Mouse (Mus musculus) hindbrain, embryonic 14.5 days (tissue): ENCODE results near the gene Fermt2. TPM values are rescaled to one million over a fixed set of nuclear protein-coding genes. Genes with fewer than 3 reads are reported as not detected.

Source experiments
- ATAC-seq: fragments of 200-750 bp; cut with Nextera tagmentation; 2 replicates; pipeline ENCODE4 v1.8.0; 2017; ENCODE audit warnings: moderate number of reproducible peaks, mild to moderate bottlenecking, moderate TSS enrichment, moderate library complexity; ENCODE audit not compliant: low FRiP score
- DNase-seq: peaks from one replicate; pipeline ENCODE4 v3.0.0-alpha.2; 2015; ENCODE audit warnings: low spot score
- H3K27ac ChIP-seq: fragments of 300-500 bp; sonication (generic); 2 replicates; pipeline ENCODE4 v1.5.1; 2014; ENCODE audit warnings: mild to moderate bottlenecking, moderate library complexity
- H3K27me3 ChIP-seq: fragments of 300-500 bp; sonication (generic); 2 replicates; pipeline ENCODE4 v1.6.1; 2014; ENCODE audit warnings: mild to moderate bottlenecking, low read length, mixed read lengths; ENCODE audit not compliant: control insufficient read depth, insufficient read depth
- H3K36me3 ChIP-seq: fragments of 300-500 bp; sonication (generic); replicated peaks from 2 replicates; pipeline ENCODE4 v1.6.1; 2014; ENCODE audit not compliant: control insufficient read depth, insufficient read depth
- H3K4me1 ChIP-seq: fragments of 300-500 bp; sonication (generic); replicated peaks from 2 replicates; pipeline ENCODE4 v1.6.1; 2014; ENCODE audit warnings: antibody characterized with exemption, low read length, mixed read lengths; ENCODE audit not compliant: control insufficient read depth, insufficient read depth
- H3K4me2 ChIP-seq: fragments of 300-500 bp; sonication (generic); replicated peaks from 2 replicates; pipeline ENCODE4 v1.6.1; 2014; ENCODE audit warnings: mild to moderate bottlenecking, moderate library complexity
- H3K4me3 ChIP-seq: fragments of 300-500 bp; sonication (generic); replicated peaks from 2 replicates; pipeline ENCODE4 v1.5.1; 2014; ENCODE audit warnings: mild to moderate bottlenecking, low read length
- H3K9ac ChIP-seq: fragments of 300-500 bp; sonication (generic); 2 replicates; pipeline ENCODE4 v1.6.1; 2014
- H3K9me3 ChIP-seq: fragments of 300-500 bp; sonication (generic); 2 replicates; pipeline ENCODE4 v1.6.1; 2016; ENCODE audit warnings: low read length; ENCODE audit not compliant: control insufficient read depth
- WGBS: fragments of 180-500 bp; shearing (Covaris S2); extraction: QIAGEN DNeasy Blood & Tissue Kit; methylation state at CpG from one replicate; pipeline ENCODE4 v1.1.7; 2014; 5-methylcytosine and 5-hydroxymethylcytosine counted together
- polyA plus RNA-seq: library from polyadenylated mRNA; unstranded; fragments of >200 nt; fragmentation: Nextera tagmentation; extraction: Ambion mirVana; gene quantifications from 2 replicates; pipeline ENCODE4 v1.2.1, GENCODE M21; 2014

Fermt2 gene
- polyA plus RNA-seq, 1 experiment from 2014 or later, result 63.9 TPM

DNA sequence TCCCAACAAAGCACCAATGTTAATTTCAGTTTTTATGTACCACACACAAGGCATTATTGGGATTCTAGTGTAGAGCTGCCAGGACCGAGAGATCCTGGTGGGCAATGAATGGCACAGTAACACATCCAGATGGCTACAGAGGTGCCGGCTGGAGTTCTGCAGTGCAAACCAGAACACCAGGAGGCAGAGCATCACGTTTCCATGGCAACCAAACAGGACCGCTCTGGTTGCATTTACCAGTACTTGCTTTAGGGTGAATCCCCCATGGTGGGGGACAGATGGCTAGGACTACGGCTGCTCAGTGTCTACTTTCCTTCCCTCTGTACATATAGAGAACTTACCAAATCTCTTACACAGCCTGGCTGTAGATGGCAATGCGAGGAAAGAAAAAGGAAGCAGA is 67.5 kb downstream of the Fermt2 start:
- Histone ChIP-seq H3K27me3 (no peaks in the 10 kb centered on the region), H3K4me3 (no peak overlapping the region), H3K4me2 (0 out of 2 replicates have a peak overlapping the region, but pooled peaks have one; percentile 8), H3K9me3 (no peaks in the 10 kb centered on the region), H3K4me1 (peaks cover 17% of the 10 kb centered on the region), H3K36me3 (peaks cover 67% of the 10 kb centered on the region), H3K9ac (no peak overlapping the region), H3K27ac (peak overlapping the region; percentile 82)
- ATAC-seq (peak; percentile 88), DNase-seq (peak; percentile 78)
- WGBS, result 10% methylated on average over 6 of the region's 6 CpGs

DNA sequence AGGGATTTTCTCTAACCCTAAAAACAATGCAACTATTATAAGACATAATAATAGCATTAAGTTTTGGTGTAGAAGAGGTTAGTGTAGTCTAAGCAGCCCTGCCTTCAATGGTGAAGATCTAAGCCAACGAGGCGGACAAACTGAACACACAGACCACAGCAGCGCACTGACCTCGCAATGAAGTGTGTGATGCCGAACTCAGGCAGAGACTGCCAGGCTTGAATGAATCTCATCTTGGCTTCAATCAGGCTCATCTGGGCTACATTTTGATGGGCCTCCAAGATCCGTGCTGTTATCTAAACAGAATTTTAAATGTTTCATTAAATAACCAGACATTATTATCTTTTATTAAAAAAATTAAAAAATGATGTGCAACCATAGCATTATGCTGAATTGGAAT is 68.0 kb downstream of the Fermt2 start:
- no peak overlapping the region for H3K4me3 ChIP-seq
- 0 out of 2 replicates have a peak, but pooled peaks have one; percentile 17 for ATAC-seq
- H3K4me1 ChIP-seq, result peaks cover 17% of the 10 kb centered on the region
- DNase-seq, result no peak
- peaks cover 63% of the 10 kb centered on the region for H3K36me3 ChIP-seq
- H3K9me3 ChIP-seq, result no peaks in the 10 kb centered on the region
- WGBS, result 77% methylated on average over 6 of the region's 6 CpGs
- H3K9ac ChIP-seq, result no peak overlapping the region
- H3K27ac ChIP-seq, result peak overlapping the region; percentile 82; the same call in 1 of the 2 replicates
- H3K4me2 ChIP-seq, result no peak overlapping the region
- H3K27me3 ChIP-seq, result no peaks in the 10 kb centered on the region

GRCm38 (mm10) chr14:45460491-45460890 is 69.4 kb downstream of the Fermt2 start:
- no peak for ATAC-seq
- no peaks in the 10 kb centered on the region for H3K9me3 ChIP-seq
- WGBS, result 95% methylated on average over 10 of the region's 10 CpGs
- peaks cover 52% of the 10 kb centered on the region for H3K36me3 ChIP-seq
- H3K4me2 ChIP-seq, result no peak overlapping the region
- no peak overlapping the region for H3K4me3 ChIP-seq
- no peak overlapping the region for H3K9ac ChIP-seq
- peaks cover 27% of the 10 kb centered on the region for H3K4me1 ChIP-seq
- H3K27me3 ChIP-seq, result no peaks in the 10 kb centered on the region
- H3K27ac ChIP-seq, result no peak overlapping the region
- DNase-seq, result no peak

DNA sequence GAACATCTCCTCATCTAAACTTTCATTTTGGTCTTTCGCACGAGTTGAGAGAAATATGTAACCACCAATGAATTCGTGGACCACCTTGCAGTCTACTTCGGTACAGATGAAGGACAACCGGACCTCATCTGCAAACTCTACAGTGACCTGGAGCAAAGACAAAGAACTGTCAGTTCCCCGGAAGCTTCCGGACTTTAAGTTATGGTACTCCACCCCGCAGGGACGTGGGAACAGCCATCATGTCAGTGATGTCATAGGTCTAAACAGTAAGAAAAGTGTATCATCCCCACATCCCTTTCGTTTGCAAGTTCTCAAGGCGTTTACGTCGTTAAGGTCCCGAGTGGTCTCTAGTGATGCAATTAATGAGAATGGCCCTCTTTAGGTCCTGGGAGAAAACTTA is 70.0 kb downstream of the Fermt2 start:
- DNase-seq (no peak), ATAC-seq (no peak)
- no peak overlapping the region for H3K27ac ChIP-seq
- H3K4me2 ChIP-seq, result no peak overlapping the region
- H3K9me3 ChIP-seq, result no peaks in the 10 kb centered on the region
- H3K36me3 ChIP-seq, result peaks cover 48% of the 10 kb centered on the region
- no peak overlapping the region for H3K4me3 ChIP-seq
- no peaks in the 10 kb centered on the region for H3K27me3 ChIP-seq
- no peak overlapping the region for H3K9ac ChIP-seq
- WGBS, result 94% methylated on average over 14 of the region's 14 CpGs
- peaks cover 27% of the 10 kb centered on the region for H3K4me1 ChIP-seq

DNA sequence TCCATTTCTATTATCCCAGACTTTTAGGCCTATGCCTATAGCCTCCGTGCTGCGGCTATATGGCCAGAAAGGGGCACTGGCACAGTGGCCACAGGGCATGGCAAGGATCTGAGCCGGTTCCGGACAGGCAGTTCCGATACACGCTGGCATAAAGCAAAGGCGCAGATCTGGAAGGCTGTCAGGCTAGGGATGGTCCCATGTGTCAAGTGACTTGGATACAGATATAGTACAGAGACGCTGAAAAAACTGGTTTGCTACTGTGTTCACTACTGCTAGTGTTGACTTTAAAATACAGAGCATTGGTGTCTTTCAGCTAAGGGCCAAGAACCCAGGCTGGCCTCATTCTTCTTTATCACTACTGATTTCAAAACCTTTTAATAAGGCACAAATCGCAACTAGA is 72.9 kb downstream of the Fermt2 start:
- peaks cover 39% of the 10 kb centered on the region for H3K36me3 ChIP-seq
- no peak overlapping the region for H3K9ac ChIP-seq
- H3K27ac ChIP-seq, result peak overlapping the region; percentile 58
- DNase-seq (no peak), ATAC-seq (no peak)
- peaks cover 15% of the 10 kb centered on the region for H3K4me1 ChIP-seq
- WGBS, result 82% methylated on average over 9 of the region's 9 CpGs
- H3K4me2 ChIP-seq, result no peak overlapping the region
- no peak overlapping the region for H3K4me3 ChIP-seq
- H3K9me3 ChIP-seq, result no peaks in the 10 kb centered on the region
- no peaks in the 10 kb centered on the region for H3K27me3 ChIP-seq

GRCm38 (mm10) chr14:45456502-45456846 is 73.4 kb downstream of the Fermt2 start:
- Histone ChIP-seq H3K4me3 (no peak overlapping the region), H3K9me3 (no peaks in the 10 kb centered on the region), H3K4me1 (peaks cover 17% of the 10 kb centered on the region), H3K36me3 (peaks cover 34% of the 10 kb centered on the region), H3K27ac (peak overlapping the region; percentile 55), H3K27me3 (no peaks in the 10 kb centered on the region), H3K9ac (no peak overlapping the region), H3K4me2 (no peak overlapping the region)
- no peak for ATAC-seq
- peak; percentile 45 for DNase-seq
- 8% methylated on average over 1 of the region's 1 CpGs for WGBS

GRCm38 (mm10) chr14:45455651-45456501 is 74.0 kb downstream of the Fermt2 start:
- DNase-seq (no peak), ATAC-seq (no peak)
- H3K27ac ChIP-seq, result peak overlapping the region; percentile 55
- H3K4me1 ChIP-seq, result peaks cover 20% of the 10 kb centered on the region
- no peak overlapping the region for H3K4me3 ChIP-seq
- H3K9me3 ChIP-seq, result no peaks in the 10 kb centered on the region
- H3K4me2 ChIP-seq, result no peak overlapping the region
- no peaks in the 10 kb centered on the region for H3K27me3 ChIP-seq
- no peak overlapping the region for H3K9ac ChIP-seq
- WGBS, result 57% methylated on average over 12 of the region's 12 CpGs
- H3K36me3 ChIP-seq, result peaks cover 28% of the 10 kb centered on the region

- H3K27ac ChIP-seq, result peak overlapping the region; percentile 11; the same call in 1 of the 2 replicates
These were observed 76.2 kb downstream of the Fermt2 start for GRCm38 (mm10) chr14:45453538-45454233.

GRCm38 (mm10) chr14:45452861-45453512 is 76.9 kb downstream of the Fermt2 start:
- Histone ChIP-seq H3K27me3 (no peaks in the 10 kb centered on the region), H3K36me3 (0 out of 2 replicates have a peak, but pooled peaks cover 4% of the 10 kb centered on the region), H3K4me3 (no peak overlapping the region), H3K9ac (no peak overlapping the region), H3K27ac (peak overlapping the region; percentile 11; the same call in 1 of the 2 replicates), H3K9me3 (no peaks in the 10 kb centered on the region), H3K4me1 (peaks cover 20% of the 10 kb centered on the region), H3K4me2 (no peak overlapping the region)
- no peak for ATAC-seq
- no peak for DNase-seq
- WGBS, result 31% methylated on average over 11 of the region's 11 CpGs

More at GRCm38 (mm10) chr14:45453538-45454233, 76.2 kb downstream of the Fermt2 start:
- no peak for DNase-seq
- 71% methylated on average over 5 of the region's 5 CpGs for WGBS
- Histone ChIP-seq H3K9ac (no peak overlapping the region), H3K4me2 (no peak overlapping the region), H3K27me3 (no peaks in the 10 kb centered on the region), H3K4me3 (no peak overlapping the region), H3K36me3 (peaks cover 8% of the 10 kb centered on the region; the same call in 1 of the 2 replicates), H3K9me3 (no peaks in the 10 kb centered on the region), H3K4me1 (peaks cover 20% of the 10 kb centered on the region)
- no peak for ATAC-seq
